Mouse (Mus musculus) embryonic facial prominence, embryonic 14.5 days (tissue): ENCODE results near the gene Rbfox3. TPM values are rescaled to one million over a fixed set of nuclear protein-coding genes. Genes with fewer than 3 reads are reported as not detected.

ENCODE experiments used
- ATAC-seq: fragments of 200-750 bp; cut with Nextera tagmentation; 2 replicates; pipeline ENCODE4 v1.8.0; 2017; ENCODE audit warnings: low read depth, moderate number of reproducible peaks, moderate TSS enrichment
- DNase-seq: peaks from one replicate; pipeline ENCODE4 v3.0.0-alpha.2; 2015; ENCODE audit warnings: low spot score
- H3K27ac ChIP-seq: fragments of 300-500 bp; sonication (generic); replicated peaks from 2 replicates; pipeline ENCODE4 v1.5.1; 2014; ENCODE audit warnings: low read depth, mild to moderate bottlenecking, low read length, moderate library complexity
- H3K27me3 ChIP-seq: fragments of 300-500 bp; sonication (generic); replicated peaks from 2 replicates; pipeline ENCODE4 v1.6.1; 2014; ENCODE audit warnings: low read length; ENCODE audit not compliant: control insufficient read depth, insufficient read depth
- H3K36me3 ChIP-seq: fragments of 300-500 bp; sonication (generic); 2 replicates; pipeline ENCODE4 v1.6.1; 2014; ENCODE audit warnings: low read length, mixed read lengths; ENCODE audit not compliant: control insufficient read depth, insufficient read depth
- H3K4me1 ChIP-seq: fragments of 300-500 bp; sonication (generic); 2 replicates; pipeline ENCODE4 v1.6.1; 2014; ENCODE audit warnings: antibody characterized with exemption, low read length; ENCODE audit not compliant: control insufficient read depth, insufficient read depth
- H3K4me2 ChIP-seq: fragments of 300-500 bp; sonication (generic); 2 replicates; pipeline ENCODE4 v1.6.1; 2014; ENCODE audit warnings: low read depth, mild to moderate bottlenecking, low read length, moderate library complexity, mixed read lengths
- H3K4me3 ChIP-seq: fragments of 300-500 bp; sonication (generic); 2 replicates; pipeline ENCODE4 v1.5.1; 2014; ENCODE audit warnings: low read depth, mild to moderate bottlenecking, low read length
- H3K9ac ChIP-seq: fragments of 300-500 bp; sonication (generic); 2 replicates; pipeline ENCODE4 v1.6.1; 2014; ENCODE audit warnings: low read depth, mild to moderate bottlenecking, low read length, moderate library complexity, mixed read lengths
- H3K9me3 ChIP-seq: fragments of 300-500 bp; sonication (generic); 2 replicates; pipeline ENCODE4 v1.6.1; 2016; ENCODE audit warnings: low read length; ENCODE audit not compliant: control insufficient read depth
- WGBS: fragments of 180-500 bp; shearing (Covaris S2); extraction: QIAGEN DNeasy Blood & Tissue Kit; methylation state at CpG from one replicate; pipeline ENCODE4 v1.1.7; 2014; 5-methylcytosine and 5-hydroxymethylcytosine counted together
- polyA plus RNA-seq: library from polyadenylated mRNA; unstranded; fragments of >200 nt; fragmentation: Nextera tagmentation; extraction: Ambion mirVana; gene quantifications from 2 replicates; pipeline ENCODE4 v1.2.1, GENCODE M21; 2014

Gene Rbfox3
- polyA plus RNA-seq, 1 experiment from 2014 or later, result 3.4 TPM

- DNase-seq (no peak), ATAC-seq (no peak)
- H3K27ac ChIP-seq, result no peak overlapping the region
- no peak overlapping the region for H3K4me2 ChIP-seq
- H3K4me1 ChIP-seq, result no peaks in the 10 kb centered on the region
- WGBS, result 66% methylated on average over 5 of the region's 5 CpGs
- H3K4me3 ChIP-seq, result no peak overlapping the region
- H3K9ac ChIP-seq, result no peak overlapping the region
- no peaks in the 10 kb centered on the region for H3K36me3 ChIP-seq
- H3K9me3 ChIP-seq, result no peaks in the 10 kb centered on the region
- H3K27me3 ChIP-seq, result no peaks in the 10 kb centered on the region
These were observed 20.9 kb downstream of the Rbfox3 start for GRCm38 (mm10) chr11:118890474-118890873.

- H3K27me3 ChIP-seq, result no peaks in the 10 kb centered on the region
- no peaks in the 10 kb centered on the region for H3K9me3 ChIP-seq
- no peaks in the 10 kb centered on the region for H3K4me1 ChIP-seq
- WGBS, result 78% methylated on average over 4 of the region's 4 CpGs
- ATAC-seq (no peak), DNase-seq (no peak)
- no peaks in the 10 kb centered on the region for H3K36me3 ChIP-seq
- no peak overlapping the region for H3K4me3 ChIP-seq
- H3K4me2 ChIP-seq, result no peak overlapping the region
- H3K9ac ChIP-seq, result no peak overlapping the region
- H3K27ac ChIP-seq, result no peak overlapping the region
These were observed 21.9 kb downstream of the Rbfox3 start for GRCm38 (mm10) chr11:118889500-118889899.

GRCm38 (mm10) chr11:118888426-118888825 is 23.0 kb downstream of the Rbfox3 start:
- no peaks in the 10 kb centered on the region for H3K36me3 ChIP-seq
- ATAC-seq, result no peak
- no peak overlapping the region for H3K4me3 ChIP-seq
- no peaks in the 10 kb centered on the region for H3K27me3 ChIP-seq
- H3K9ac ChIP-seq, result no peak overlapping the region
- no peaks in the 10 kb centered on the region for H3K4me1 ChIP-seq
- DNase-seq, result no peak
- H3K27ac ChIP-seq, result no peak overlapping the region
- H3K9me3 ChIP-seq, result no peaks in the 10 kb centered on the region
- no peak overlapping the region for H3K4me2 ChIP-seq
- WGBS, result 77% methylated on average over 8 of the region's 8 CpGs

- DNase-seq, result no peak
- H3K4me3 ChIP-seq, result no peak overlapping the region
- ATAC-seq, result no peak
- no peaks in the 10 kb centered on the region for H3K27me3 ChIP-seq
- H3K4me2 ChIP-seq, result no peak overlapping the region
- H3K27ac ChIP-seq, result no peak overlapping the region
- no peaks in the 10 kb centered on the region for H3K4me1 ChIP-seq
- no peaks in the 10 kb centered on the region for H3K36me3 ChIP-seq
- no peak overlapping the region for H3K9ac ChIP-seq
- H3K9me3 ChIP-seq, result no peaks in the 10 kb centered on the region
These were observed 24.2 kb downstream of the Rbfox3 start for GRCm38 (mm10) chr11:118887206-118887605.

DNA sequence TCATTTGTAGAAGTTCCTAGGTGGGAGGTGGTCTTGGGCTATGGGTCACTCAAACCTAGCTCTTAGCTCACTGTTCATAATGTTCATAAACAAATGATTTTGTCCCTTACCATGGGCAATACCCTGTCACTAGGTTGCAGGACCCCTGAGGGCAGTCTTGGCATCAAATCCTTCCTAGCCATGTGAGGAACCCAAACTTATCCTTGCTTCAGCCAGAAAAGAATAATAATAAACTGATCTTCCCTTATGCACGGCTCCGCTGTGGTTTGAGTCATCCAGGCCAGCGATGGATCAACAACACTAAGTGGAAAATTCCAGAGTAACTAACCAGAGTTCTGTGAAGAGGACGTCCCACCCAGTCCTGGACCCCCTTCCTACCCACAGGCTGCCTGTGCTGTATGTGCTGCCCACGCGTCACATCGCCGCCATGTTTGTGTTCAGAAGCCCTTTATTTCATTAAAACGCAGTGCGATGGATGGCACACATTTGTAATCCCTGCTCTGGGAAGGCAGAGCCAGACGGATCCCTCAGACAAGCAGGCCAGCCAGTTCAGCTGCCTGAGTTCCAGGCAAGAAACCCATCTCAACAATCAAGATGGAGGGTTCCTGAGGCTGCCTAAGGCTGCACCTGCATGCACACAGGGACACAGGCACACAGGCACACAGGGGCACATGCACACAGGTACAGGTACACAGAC is 25.0 kb downstream of the Rbfox3 start:
- Histone ChIP-seq H3K36me3 (no peaks in the 10 kb centered on the region), H3K4me1 (no peaks in the 10 kb centered on the region), H3K9me3 (no peaks in the 10 kb centered on the region), H3K4me2 (no peak overlapping the region), H3K27ac (no peak overlapping the region), H3K4me3 (no peak overlapping the region), H3K27me3 (no peaks in the 10 kb centered on the region), H3K9ac (no peak overlapping the region)
- DNase-seq, result no peak
- ATAC-seq, result no peak
- 79% methylated on average over 11 of the region's 11 CpGs for WGBS

- no peak for ATAC-seq
- whole genome bisulfite sequencing, result 72% methylated on average over 5 of the region's 8 CpGs
- H3K9me3 ChIP-seq, result no peaks in the 10 kb centered on the region
These were observed 25.8 kb downstream of the Rbfox3 start for GRCm38 (mm10) chr11:118885604-118886003.

DNA sequence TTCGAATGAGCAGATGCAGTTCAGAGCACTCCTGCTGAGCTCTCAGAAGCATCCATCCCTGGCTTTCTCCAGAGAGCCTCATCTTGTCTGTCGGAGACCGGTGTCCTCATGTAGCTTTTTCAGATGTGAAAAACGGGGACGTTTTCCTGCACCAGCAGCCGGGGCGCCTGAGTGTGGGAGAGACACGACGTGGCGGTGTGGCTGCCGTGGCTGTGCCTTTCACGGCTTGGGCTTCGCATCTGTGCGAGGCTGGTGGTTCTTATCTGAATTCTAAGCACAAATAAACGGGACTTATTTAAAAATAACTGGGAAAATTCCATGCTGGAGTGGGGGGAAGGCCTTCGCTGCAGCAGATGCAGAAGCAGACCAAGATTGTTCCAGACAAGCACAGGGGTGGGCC is 26.3 kb downstream of the Rbfox3 start:
- ATAC-seq (no peak), DNase-seq (no peak)
- Histone ChIP-seq H3K9me3 (no peaks in the 10 kb centered on the region), H3K9ac (no peak overlapping the region), H3K36me3 (no peaks in the 10 kb centered on the region), H3K4me3 (no peak overlapping the region), H3K27me3 (no peaks in the 10 kb centered on the region), H3K4me2 (no peak overlapping the region), H3K4me1 (no peaks in the 10 kb centered on the region), H3K27ac (no peak overlapping the region)
- 84% methylated on average over 16 of the region's 16 CpGs for WGBS

More at GRCm38 (mm10) chr11:118885604-118886003, 25.8 kb downstream of the Rbfox3 start:
- no peaks in the 10 kb centered on the region for H3K4me1 ChIP-seq
- H3K4me2 ChIP-seq, result no peak overlapping the region
- no peak overlapping the region for H3K9ac ChIP-seq
- H3K36me3 ChIP-seq, result no peaks in the 10 kb centered on the region
- no peak for DNase-seq
- no peaks in the 10 kb centered on the region for H3K27me3 ChIP-seq
- no peak overlapping the region for H3K27ac ChIP-seq
- H3K4me3 ChIP-seq, result no peak overlapping the region

DNA sequence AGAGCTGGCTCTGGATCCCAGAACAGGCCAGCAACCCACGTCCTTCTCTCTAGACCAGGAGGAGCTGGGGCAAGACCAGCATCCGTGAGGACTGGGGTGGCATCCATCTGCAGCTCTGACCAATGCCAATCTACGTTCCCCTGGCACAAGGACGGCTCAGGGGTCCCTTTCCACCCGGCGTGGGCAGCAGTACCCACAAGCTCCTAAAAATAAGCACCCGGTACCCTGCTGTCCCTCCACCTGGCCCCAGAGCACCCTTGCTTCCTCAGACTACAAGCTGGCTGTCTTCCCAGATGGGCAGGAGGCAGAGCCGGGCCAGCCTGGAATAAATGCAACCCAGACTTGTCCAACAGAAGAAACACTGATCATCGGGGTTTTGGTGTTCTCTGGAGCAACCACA is 28.3 kb downstream of the Rbfox3 start:
- Histone ChIP-seq H3K9me3 (no peaks in the 10 kb centered on the region), H3K9ac (no peak overlapping the region), H3K27me3 (no peaks in the 10 kb centered on the region), H3K4me1 (no peaks in the 10 kb centered on the region), H3K4me3 (no peak overlapping the region), H3K27ac (no peak overlapping the region), H3K36me3 (no peaks in the 10 kb centered on the region), H3K4me2 (no peak overlapping the region)
- ATAC-seq, result no peak
- WGBS, result 73% methylated on average over 9 of the region's 9 CpGs
- no peak for DNase-seq

DNA sequence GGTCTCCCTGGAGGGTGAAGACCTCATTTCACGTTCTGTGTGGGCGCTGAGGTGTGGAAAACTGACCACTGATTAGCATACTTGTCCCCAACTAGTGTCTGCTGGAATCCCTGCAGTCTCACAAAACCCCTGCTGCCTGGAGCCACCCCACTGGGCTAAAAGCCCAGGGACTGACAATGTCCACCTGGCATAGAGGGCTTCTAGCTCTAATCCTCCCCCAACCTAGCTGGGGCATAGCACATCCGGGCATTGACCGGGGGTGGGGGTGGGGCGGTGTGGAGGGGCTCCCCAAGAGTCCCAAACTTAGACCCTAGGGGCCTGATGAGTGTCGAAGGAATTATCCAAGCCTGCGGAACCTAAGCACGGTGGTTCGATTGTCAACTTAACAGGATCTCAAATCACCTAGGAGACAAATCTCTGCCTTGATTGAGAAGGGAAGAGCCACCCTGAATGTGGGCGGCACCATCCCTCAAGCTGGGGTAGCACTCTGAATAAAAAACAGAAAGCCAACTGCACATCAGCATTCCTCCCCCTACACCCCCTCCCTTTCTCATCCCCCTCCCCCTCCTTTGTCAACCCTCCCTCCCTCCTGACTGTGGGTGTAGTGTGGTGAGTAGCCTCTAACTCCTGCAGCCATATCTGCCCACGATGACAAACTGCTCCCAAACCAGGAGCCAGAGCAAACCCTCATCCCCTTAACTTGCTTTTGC is 29.5 kb downstream of the Rbfox3 start:
- Histone ChIP-seq H3K4me2 (no peak overlapping the region), H3K9ac (no peak overlapping the region), H3K4me1 (no peaks in the 10 kb centered on the region), H3K36me3 (no peaks in the 10 kb centered on the region), H3K27ac (no peak overlapping the region), H3K4me3 (no peak overlapping the region), H3K27me3 (no peaks in the 10 kb centered on the region), H3K9me3 (no peaks in the 10 kb centered on the region)
- WGBS, result 20% methylated on average over 11 of the region's 11 CpGs
- DNase-seq (no peak), ATAC-seq (no peak)
